ENCODE assay signal across 10 mouse cellular contexts in genomic region chr19:47526239-47526986, GRCm38 (mm10). TPM values are rescaled to one million over a fixed set of nuclear protein-coding genes. Genes with fewer than 3 reads are reported as not detected.
DNase-seq lines count a peak whose midpoint lies in the region; ATAC-seq and TF ChIP-seq lines count a peak whose summit lies in the region.
"Had no signal": no experiment of that assay in that cellular context is flagged by ENCODE, and none has a peak within 500 bp of the region (broad histone marks: within the 10 kb centered on the region; RNA-seq: fewer than 3 reads in every experiment).

No protein-coding gene starts in this region.

- no peak overlapping the region for H3K4me2 ChIP-seq in heart, embryonic 13.5 days
- no peak overlapping the region for H3K4me2 ChIP-seq in lung, postnatal 0 days (replicated peaks; ENCODE audit: low read depth, low read length)

- no peak for TF ChIP-seq CTCF in lung, postnatal 0 days (IDR thresholded peaks at IDR 0.05)

- peak overlapping the region; percentile 57 for H3K27ac ChIP-seq in heart, embryonic 13.5 days (replicated peaks)
- no peak overlapping the region for H3K27ac ChIP-seq in lung, postnatal 0 days (ENCODE audit: low read length)

- no peak for TF ChIP-seq EP300 in lung, postnatal 0 days (IDR thresholded peaks at IDR 0.05)

- peaks cover 13% of the 10 kb centered on the region for H3K4me1 ChIP-seq in heart, embryonic 13.5 days
- H3K4me1 ChIP-seq in lung, postnatal 0 days (ENCODE audit: insufficient read depth, low read depth, low read length) = no peaks in the 10 kb centered on the region

- peak; percentile 31 for DNase-seq in kidney, adult 9 months
- DNase-seq in kidney, postnatal 14 days = no peak
- DNase-seq in T-cell, adult 2 months (ENCODE audit: low spot score) = peak; percentile 20
- DNase-seq in retina, postnatal 1 day = peak; percentile 72
- DNase-seq in cerebellum, adult 11-12 months = no peak
- DNase-seq in urinary bladder, postnatal 25 days (ENCODE audit: low spot score) = no peak
- DNase-seq in lung, postnatal 0 days (ENCODE audit: low spot score) = no peak
- DNase-seq: cerebellum, adult 9-11 months; spleen, adult 18-20 months had no signal

- no peak overlapping the region for H3K9ac ChIP-seq in heart, embryonic 13.5 days
- no peak overlapping the region for H3K9ac ChIP-seq in lung, postnatal 0 days (replicated peaks; ENCODE audit: low read depth)

- H3K9me3 ChIP-seq in heart, embryonic 13.5 days = no peaks in the 10 kb centered on the region
- no peaks in the 10 kb centered on the region for H3K9me3 ChIP-seq in lung, postnatal 0 days (ENCODE audit: low read length)

- ATAC-seq in heart, embryonic 13.5 days (ENCODE audit: extremely low read depth, insufficient number of reproducible peaks, low FRiP score, low TSS enrichment) = no peak
- no peak; the same call in 1 of the 2 replicates for ATAC-seq in lung, postnatal 0 days

- no peak overlapping the region for H3K4me3 ChIP-seq in heart, embryonic 13.5 days
- no peak overlapping the region for H3K4me3 ChIP-seq in lung, postnatal 0 days (ENCODE audit: low read depth, low read length)

- 64% methylated on average over 21 of the region's 21 CpGs for WGBS in heart, embryonic 13.5 days
- WGBS in lung, postnatal 0 days = 61% methylated on average over 21 of the region's 21 CpGs

- H3K36me3 ChIP-seq in heart, embryonic 13.5 days = peaks cover 79% of the 10 kb centered on the region
- H3K36me3 ChIP-seq in lung, postnatal 0 days (ENCODE audit: insufficient read depth, low read length) = 0 out of 2 replicates have a peak, but pooled peaks cover 6% of the 10 kb centered on the region

- no peaks in the 10 kb centered on the region for H3K27me3 ChIP-seq in heart, embryonic 13.5 days (replicated peaks)
- no peaks in the 10 kb centered on the region for H3K27me3 ChIP-seq in lung, postnatal 0 days (replicated peaks; ENCODE audit: insufficient read depth, low read length)

RNA-seq across cellular contexts. Expression of gene Stn1, which starts 10.9 kb away (rescaled TPM):
- polyA plus RNA-seq in heart, embryonic 13.5 days (2015; fragmentation: Nextera tagmentation; extraction: Ambion mirVana) = 36.6 and 37.3 TPM in 2 replicates
- 28.6 and 30.9 TPM in 2 replicates for polyA plus RNA-seq in lung, postnatal 0 days (2015; fragmentation: Nextera tagmentation; extraction: Ambion mirVana)

RNA-seq across cellular contexts. Expression of gene Slk, which starts 53.1 kb away (rescaled TPM):
- 8.0 and 9.2 TPM in 2 replicates for polyA plus RNA-seq in heart, embryonic 13.5 days (2015; fragmentation: Nextera tagmentation; extraction: Ambion mirVana)
- 14.6 and 17.2 TPM in 2 replicates for polyA plus RNA-seq in lung, postnatal 0 days (2015; fragmentation: Nextera tagmentation; extraction: Ambion mirVana)

Comparison
In these comparisons a context has a peak if more than half of its experiments do, and no peak if none do; other contexts are left out.
1. DNase-seq: peak in kidney, adult 9 months (single experiment), T-cell, adult 2 months (single experiment) and retina, postnatal 1 day (single experiment); none in kidney, postnatal 14 days (single experiment), cerebellum, adult 11-12 months (single experiment), urinary bladder, postnatal 25 days (single experiment) and lung, postnatal 0 days (single experiment).